Mouse (Mus musculus) intestine, postnatal 0 days (tissue): ENCODE data around the gene Gnaq. TPM values are rescaled to one million over a fixed set of nuclear protein-coding genes. Genes with fewer than 3 reads are reported as not detected.
A peak's percentile ranks its signal among the peaks of the same experiment; 100 is the strongest.

Source experiments
- ATAC-seq: fragments of 200-750 bp; cut with Nextera tagmentation; 2 replicates; pipeline ENCODE4 v1.8.0; 2017; ENCODE audit warnings: mild to moderate bottlenecking, moderate TSS enrichment, moderate library complexity
- H3K27ac ChIP-seq: fragments of 300-500 bp; sonication (generic); 2 replicates; pipeline ENCODE4 v1.5.1; 2014; ENCODE audit warnings: mild to moderate bottlenecking, low read depth, low read length, moderate library complexity
- H3K27me3 ChIP-seq: fragments of 300-500 bp; sonication (generic); replicated peaks from 2 replicates; pipeline ENCODE4 v1.6.1; 2014; ENCODE audit warnings: low read length, mixed read lengths; ENCODE audit not compliant: control insufficient read depth, insufficient read depth
- H3K36me3 ChIP-seq: fragments of 300-500 bp; sonication (generic); 2 replicates; pipeline ENCODE4 v1.6.1; 2014; ENCODE audit warnings: mild to moderate bottlenecking, moderate library complexity; ENCODE audit not compliant: control insufficient read depth, insufficient read depth
- H3K4me1 ChIP-seq: fragments of 300-500 bp; sonication (generic); replicated peaks from 2 replicates; pipeline ENCODE4 v1.6.1; 2014; ENCODE audit warnings: antibody characterized with exemption, low read length, mixed read lengths; ENCODE audit not compliant: control insufficient read depth, insufficient read depth
- H3K4me2 ChIP-seq: fragments of 300-500 bp; sonication (generic); replicated peaks from 2 replicates; pipeline ENCODE4 v1.6.1; 2014; ENCODE audit warnings: low read depth, mild to moderate bottlenecking, moderate library complexity
- H3K4me3 ChIP-seq: fragments of 300-500 bp; sonication (generic); 2 replicates; pipeline ENCODE4 v1.5.1; 2014; ENCODE audit warnings: low read depth, low read length
- H3K9ac ChIP-seq: fragments of 300-500 bp; sonication (generic); 2 replicates; pipeline ENCODE4 v1.6.1; 2014; ENCODE audit warnings: mild to moderate bottlenecking, low read depth, low read length
- H3K9me3 ChIP-seq: fragments of 300-500 bp; sonication (generic); 2 replicates; pipeline ENCODE4 v1.6.1; 2016; ENCODE audit warnings: mixed run types; ENCODE audit not compliant: control insufficient read depth
- CTCF ChIP-seq: sonication (generic); IDR thresholded peaks from 2 replicates; pipeline ENCODE4 v1.5.1; 2016; ENCODE audit warnings: low read depth, mild to moderate bottlenecking, control low read depth, antibody characterized with exemption, moderate library complexity
- WGBS: fragments of 180-500 bp; shearing (Covaris S2); extraction: QIAGEN DNeasy Blood & Tissue Kit; methylation state at CpG from one replicate; pipeline ENCODE4 v1.1.7; 2014; 5-methylcytosine and 5-hydroxymethylcytosine counted together
- polyA plus RNA-seq: library from polyadenylated mRNA; unstranded; fragments of >200 nt; fragmentation: Nextera tagmentation; extraction: Ambion mirVana; gene quantifications from 2 replicates; pipeline ENCODE4 v1.2.1, GENCODE M21; 2015

The Gnaq gene
- polyA plus RNA-seq, 1 experiment from 2014 or later: 17.1 TPM

DNA sequence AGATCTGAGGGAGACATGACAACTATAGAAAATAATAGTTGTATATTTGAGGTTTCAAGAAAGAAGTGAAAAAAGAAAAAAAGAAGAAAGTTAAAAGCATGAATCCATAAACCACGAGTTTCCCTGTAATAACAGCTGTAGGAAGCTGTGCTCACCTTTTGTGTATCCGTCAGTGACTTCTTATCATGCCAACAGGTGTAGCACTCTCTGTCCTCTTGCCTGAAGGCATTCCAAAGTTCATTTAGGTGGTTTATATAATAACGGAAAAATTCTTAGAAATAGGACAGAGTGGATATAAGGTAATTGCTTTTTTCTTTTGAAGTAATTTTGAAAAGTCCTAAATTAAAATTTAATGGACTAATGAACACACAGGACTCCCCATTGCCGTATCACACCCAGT is 147.6 kb downstream of the Gnaq start:
- ATAC-seq: peak; percentile 61; the same call in 1 of the 2 replicates
- H3K9me3 ChIP-seq: no peaks in the 10 kb centered on the region
- H3K27ac ChIP-seq: no peak overlapping the region
- H3K27me3 ChIP-seq: no peaks in the 10 kb centered on the region
- no peak overlapping the region for H3K4me2 ChIP-seq
- peaks cover 7% of the 10 kb centered on the region; the same call in 1 of the 2 replicates for H3K36me3 ChIP-seq
- H3K4me3 ChIP-seq: no peak overlapping the region
- no peak overlapping the region for H3K9ac ChIP-seq
- H3K4me1 ChIP-seq: 0 out of 2 replicates have a peak, but pooled peaks cover 13% of the 10 kb centered on the region
- TF ChIP-seq CTCF: no peak
- WGBS: 49% methylated on average over 4 of the region's 4 CpGs

DNA sequence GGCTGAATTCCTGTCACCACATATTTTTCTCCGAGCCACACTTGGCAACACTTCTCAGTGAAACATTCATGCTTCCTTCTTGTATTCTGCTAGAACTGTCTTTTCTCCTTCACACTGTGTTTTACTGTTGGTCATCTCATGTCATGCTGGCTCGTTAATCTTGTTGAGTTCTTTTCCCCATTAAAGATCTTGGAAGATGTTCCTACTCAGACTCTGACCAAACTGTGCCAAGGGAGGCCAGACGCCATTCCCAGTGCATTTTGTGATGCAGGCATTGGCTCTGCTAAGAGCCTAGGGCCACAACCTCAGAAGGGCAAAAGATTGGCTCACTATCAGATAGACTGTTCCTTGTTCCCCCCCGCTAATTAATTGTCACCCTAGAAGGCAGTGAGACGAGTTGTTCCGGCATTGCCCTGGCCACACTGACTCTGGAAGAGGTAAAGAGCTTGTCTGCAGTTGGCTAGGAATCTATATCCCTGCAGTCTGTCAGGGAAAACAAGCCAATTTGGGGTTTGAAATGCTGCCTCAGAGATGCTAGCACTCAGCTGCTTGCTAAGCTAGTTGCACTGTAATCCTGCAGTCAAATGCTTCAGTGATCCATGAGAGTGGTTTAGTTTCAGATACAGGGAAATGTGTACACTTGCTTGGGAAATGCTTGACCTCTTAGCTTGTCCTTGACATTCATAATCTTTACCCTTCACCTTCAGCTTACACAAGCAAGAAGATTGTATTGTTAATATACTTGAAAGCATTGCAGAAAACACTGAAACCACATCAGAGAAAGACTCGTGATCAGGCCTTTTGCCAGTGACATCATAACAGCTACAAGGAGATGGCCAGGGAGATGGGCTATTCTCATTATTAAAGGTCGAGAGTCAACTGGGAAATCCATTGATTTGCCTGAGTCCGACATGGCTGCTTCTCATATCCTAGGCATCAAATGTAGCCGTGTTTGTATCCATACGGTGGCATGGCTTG is 152.7 kb downstream of the Gnaq start:
- H3K4me1 ChIP-seq: peaks cover 20% of the 10 kb centered on the region; the same call in 1 of the 2 replicates
- TF ChIP-seq CTCF: no peak
- no peak overlapping the region for H3K4me2 ChIP-seq
- H3K36me3 ChIP-seq: no peaks in the 10 kb centered on the region
- 77% methylated on average over 11 of the region's 11 CpGs for WGBS
- no peak overlapping the region for H3K4me3 ChIP-seq
- no peak overlapping the region for H3K9ac ChIP-seq
- no peaks in the 10 kb centered on the region for H3K9me3 ChIP-seq
- no peak overlapping the region for H3K27ac ChIP-seq
- H3K27me3 ChIP-seq: no peaks in the 10 kb centered on the region
- ATAC-seq: no peak

DNA sequence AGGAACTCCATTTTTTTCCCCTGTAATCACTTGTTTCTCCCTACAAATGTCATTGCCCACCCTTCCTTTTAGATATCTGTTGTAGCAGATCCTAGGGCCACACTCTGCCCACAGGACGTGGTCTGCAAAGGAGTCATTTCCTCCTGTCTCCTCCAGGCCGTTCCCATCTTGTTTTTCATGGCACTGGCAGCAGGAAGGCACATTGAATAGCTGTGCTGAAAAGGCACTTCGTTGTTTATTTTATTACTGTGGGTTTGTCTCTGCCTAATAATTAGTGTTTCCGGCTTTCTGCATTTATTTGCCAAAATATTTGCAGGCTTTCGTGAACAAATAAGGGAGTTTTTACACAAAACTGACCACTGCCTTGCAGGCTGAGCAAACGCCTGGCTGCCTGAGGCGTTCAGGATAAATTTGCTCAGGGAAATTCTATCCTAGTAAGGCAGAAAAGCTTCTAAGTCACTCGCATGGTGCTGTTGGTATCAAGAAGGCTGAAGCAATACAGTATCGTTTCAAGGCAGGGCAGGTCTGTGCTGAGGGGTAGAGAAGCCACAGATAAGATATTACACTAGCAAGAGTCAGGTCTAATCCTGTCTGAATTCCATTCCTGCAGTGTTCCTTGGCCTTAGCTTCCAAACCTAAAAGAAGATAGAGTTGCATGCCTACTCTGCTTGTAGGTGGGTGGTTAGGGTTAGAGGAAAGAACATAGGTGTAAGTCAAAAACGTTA is 154.0 kb downstream of the Gnaq start:
- 43% methylated on average over 10 of the region's 10 CpGs for WGBS
- Histone ChIP-seq H3K4me3 (no peak overlapping the region), H3K9me3 (no peaks in the 10 kb centered on the region), H3K4me2 (no peak overlapping the region; the same call in 1 of the 2 replicates), H3K27me3 (no peaks in the 10 kb centered on the region), H3K9ac (no peak overlapping the region), H3K4me1 (peaks cover 20% of the 10 kb centered on the region; the same call in 1 of the 2 replicates), H3K36me3 (no peaks in the 10 kb centered on the region), H3K27ac (no peak overlapping the region)
- TF ChIP-seq CTCF: no peak
- ATAC-seq: no peak

DNA sequence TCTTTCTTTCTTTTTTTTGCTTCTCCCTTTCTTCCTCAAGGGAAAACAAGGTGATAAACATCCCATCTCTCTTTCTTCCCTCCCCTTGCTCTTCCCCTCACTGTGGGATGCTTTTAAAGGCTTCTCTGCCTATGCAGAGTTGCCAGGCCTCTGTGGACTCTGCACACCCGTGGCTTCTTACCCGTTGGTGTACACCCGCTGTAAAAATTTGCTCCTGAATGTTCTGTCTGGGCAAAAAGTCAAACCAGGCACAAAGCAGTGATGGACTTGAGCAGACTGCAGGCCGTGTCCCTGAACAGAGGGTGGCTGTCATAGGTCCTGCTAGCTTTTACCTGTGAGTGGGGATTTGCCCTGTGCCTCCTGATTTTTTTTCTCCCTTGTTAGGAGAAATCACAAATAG is 154.7 kb downstream of the Gnaq start:
- no peaks in the 10 kb centered on the region for H3K9me3 ChIP-seq
- H3K27me3 ChIP-seq: no peaks in the 10 kb centered on the region
- no peak overlapping the region for H3K4me2 ChIP-seq
- no peak overlapping the region for H3K9ac ChIP-seq
- H3K27ac ChIP-seq: no peak overlapping the region
- peaks cover 20% of the 10 kb centered on the region; the same call in 1 of the 2 replicates for H3K4me1 ChIP-seq
- H3K4me3 ChIP-seq: no peak overlapping the region
- no peak for ATAC-seq
- no peaks in the 10 kb centered on the region for H3K36me3 ChIP-seq
- TF ChIP-seq CTCF: no peak
- WGBS: 64% methylated on average over 4 of the region's 4 CpGs

DNA sequence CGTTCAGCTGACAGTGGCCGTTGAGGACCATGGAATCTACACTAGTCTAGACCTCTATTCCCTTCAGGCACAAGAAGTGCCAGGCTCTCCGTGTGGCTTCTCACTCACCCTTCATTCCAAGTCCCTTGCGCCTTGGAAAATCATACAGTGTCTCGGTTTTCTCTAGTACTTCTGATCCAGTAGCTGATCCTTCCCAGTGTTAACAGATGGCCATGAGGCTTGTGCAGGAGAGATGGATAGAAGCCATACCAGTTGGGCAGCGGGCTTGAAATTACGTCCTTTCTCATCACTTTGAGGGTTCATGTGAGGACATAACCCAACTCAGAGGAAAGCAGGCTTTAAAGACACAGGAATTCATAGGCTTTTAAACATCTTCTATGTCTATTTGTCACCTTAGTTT is 155.3 kb downstream of the Gnaq start:
- no peaks in the 10 kb centered on the region for H3K9me3 ChIP-seq
- ATAC-seq: no peak
- no peaks in the 10 kb centered on the region for H3K36me3 ChIP-seq
- no peak overlapping the region for H3K27ac ChIP-seq
- no peak overlapping the region for H3K9ac ChIP-seq
- peaks cover 20% of the 10 kb centered on the region; the same call in 1 of the 2 replicates for H3K4me1 ChIP-seq
- 89% methylated on average over 7 of the region's 7 CpGs for WGBS
- H3K4me2 ChIP-seq: no peak overlapping the region
- TF ChIP-seq CTCF: no peak
- no peaks in the 10 kb centered on the region for H3K27me3 ChIP-seq
- no peak overlapping the region for H3K4me3 ChIP-seq

DNA sequence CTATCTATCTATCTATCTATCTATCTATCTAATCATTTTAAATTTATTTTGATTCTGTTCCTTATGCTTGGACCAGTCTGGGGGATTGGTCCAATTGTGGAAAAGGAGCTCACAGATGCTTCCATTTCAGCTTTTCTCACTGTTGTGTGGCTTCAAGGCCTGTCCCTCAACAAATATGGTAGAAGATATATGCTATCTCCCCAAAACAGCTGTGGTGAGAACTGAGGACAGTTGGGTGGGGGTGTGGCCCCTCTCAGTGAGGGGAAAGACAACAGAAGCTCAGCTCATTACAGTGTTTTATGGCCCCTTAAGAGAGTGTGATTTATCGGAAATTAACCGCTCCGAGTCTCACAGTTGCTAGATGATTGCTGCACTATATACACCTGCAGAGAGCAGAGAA is 158.5 kb downstream of the Gnaq start:
- Histone ChIP-seq H3K9me3 (no peaks in the 10 kb centered on the region), H3K4me1 (peaks cover 4% of the 10 kb centered on the region; the same call in 1 of the 2 replicates), H3K9ac (no peak overlapping the region), H3K27me3 (no peaks in the 10 kb centered on the region), H3K27ac (no peak overlapping the region), H3K36me3 (no peaks in the 10 kb centered on the region), H3K4me3 (no peak overlapping the region), H3K4me2 (no peak overlapping the region)
- 58% methylated on average over 3 of the region's 3 CpGs for WGBS
- TF ChIP-seq CTCF: no peak
- ATAC-seq: no peak
